Mouse (Mus musculus) E14TG2a.4 (cell line): ENCODE data around the gene Lrrc26.

Source experiments
- CTCF ChIP-seq: conservative IDR thresholded peaks from 2 replicates; pipeline ENCODE4 v1.5.1; 2014; ENCODE audit warnings: low read length
- NANOG ChIP-seq: IDR thresholded peaks from 2 replicates; pipeline ENCODE4 v1.6.1; 2014; ENCODE audit warnings: borderline replicate concordance, low read length, mixed read lengths
- POU5F1 ChIP-seq: IDR thresholded peaks from 2 replicates; pipeline ENCODE4 v1.6.1; 2014; ENCODE audit warnings: low read length, borderline replicate concordance

DNA sequence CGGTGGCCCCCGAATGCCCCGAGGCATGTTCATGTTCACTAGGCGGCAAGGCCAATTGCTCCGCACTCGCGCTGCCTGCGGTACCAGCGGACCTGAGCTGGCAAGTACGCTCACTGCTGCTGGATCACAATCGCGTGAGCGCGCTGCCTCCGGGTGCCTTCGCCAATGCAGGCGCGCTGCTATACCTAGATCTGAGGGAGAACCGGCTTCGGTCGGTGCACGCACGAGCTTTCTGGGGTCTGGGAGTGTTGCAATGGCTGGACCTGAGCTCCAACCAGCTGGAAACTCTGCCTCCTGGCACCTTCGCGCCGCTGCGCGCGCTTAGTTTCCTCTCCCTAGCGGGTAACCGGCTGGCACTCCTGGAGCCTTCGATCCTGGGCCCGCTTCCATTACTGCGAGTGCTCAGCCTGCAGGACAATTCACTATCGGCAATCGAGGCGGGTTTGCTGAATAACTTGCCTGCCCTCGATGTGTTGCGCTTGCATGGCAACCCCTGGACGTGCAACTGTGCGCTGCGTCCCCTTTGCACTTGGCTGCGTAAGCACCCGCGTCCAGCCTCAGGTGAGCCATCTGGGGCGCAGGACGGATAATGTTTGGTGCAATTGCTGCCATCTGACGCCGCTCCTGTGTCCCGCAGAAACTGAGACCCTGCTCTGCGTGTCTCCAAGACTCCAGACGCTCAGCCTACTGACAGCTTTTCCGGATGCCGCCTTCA is 543 bp downstream of the Lrrc26 start:
- no peak for TF ChIP-seq CTCF
- no peak for TF ChIP-seq POU5F1
- no peak for TF ChIP-seq NANOG
